Mouse (Mus musculus) regulatory T cell (primary cell): Measurements from ENCODE around the gene Pnpla2.
"Not testable (repeated sequence)": the region's sequence is repeated elsewhere in the genome, so short reads cannot be mapped to it uniquely, and the experiment has no call there.

Experiments used
- in situ Hi-C: fragments of 300-600 bp; cut with MboI, MseI; formaldehyde crosslinking; loops from one replicate; pipeline ENCODE4 v1.15.1; 2025; ENCODE audit warnings: high pct_unique_total_duplicates

Pnpla2 gene

GRCm38 (mm10) chr7:141446374-141446773 is 8.6 kb upstream of the Pnpla2 start:
- in situ Hi-C loops, result not testable (repeated sequence)

DNA sequence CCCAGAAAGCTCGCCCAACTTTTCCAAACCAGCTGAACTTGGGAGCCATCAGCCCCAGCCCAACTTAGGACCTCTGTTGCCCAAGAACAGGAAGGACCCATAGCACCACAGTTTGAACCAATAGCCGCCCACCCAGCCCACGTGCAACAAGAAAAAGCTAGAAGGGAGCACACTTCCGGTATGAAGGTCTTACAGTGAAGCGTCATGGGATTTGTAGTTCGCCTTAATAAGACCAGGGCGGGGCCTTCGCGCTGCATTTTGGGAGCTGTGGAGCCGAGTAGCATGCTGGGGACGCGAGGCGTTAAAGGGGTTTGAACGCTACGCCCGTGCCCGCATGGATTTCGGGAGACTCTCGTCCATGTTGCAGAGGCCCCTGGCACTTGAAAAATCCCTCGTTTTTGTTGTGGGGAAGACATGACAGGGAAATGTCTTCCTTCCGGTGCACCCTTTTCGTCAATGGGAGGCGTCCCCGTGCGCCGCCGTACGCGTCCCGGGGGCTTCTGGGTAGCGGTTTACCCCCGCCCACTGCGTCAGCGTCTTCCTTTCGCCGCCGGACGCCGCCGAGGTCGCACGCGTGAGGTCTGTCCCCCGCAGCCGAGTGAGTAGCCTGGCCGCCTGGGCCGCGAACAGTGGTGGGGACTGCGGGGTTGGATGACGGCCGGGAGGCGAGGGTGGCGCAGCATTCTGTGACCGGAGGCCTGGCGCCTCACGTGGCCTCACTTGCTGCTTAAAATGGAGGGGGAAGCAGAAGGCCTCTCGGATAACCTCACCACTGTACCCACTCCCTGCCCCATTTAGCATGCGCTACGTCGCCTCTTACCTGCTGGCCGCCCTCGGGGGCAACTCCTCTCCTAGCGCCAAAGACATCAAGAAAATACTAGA is 7.6 kb upstream of the Pnpla2 start, which contains the start of gene Rplp2:
Gene Rplp2, plus strand, starts transcription at position 261 of the 882 bp plus-strand sequence.
- in situ Hi-C loops, result no loop called here

GRCm38 (mm10) chr7:141451928-141452327 is 3.1 kb upstream of the Pnpla2 start:
- in situ Hi-C loops, result no loop called here

- in situ Hi-C loops, result no loop called here
Observed at GRCm38 (mm10) chr7:141453636-141454035, 1.4 kb upstream of the Pnpla2 start.

DNA sequence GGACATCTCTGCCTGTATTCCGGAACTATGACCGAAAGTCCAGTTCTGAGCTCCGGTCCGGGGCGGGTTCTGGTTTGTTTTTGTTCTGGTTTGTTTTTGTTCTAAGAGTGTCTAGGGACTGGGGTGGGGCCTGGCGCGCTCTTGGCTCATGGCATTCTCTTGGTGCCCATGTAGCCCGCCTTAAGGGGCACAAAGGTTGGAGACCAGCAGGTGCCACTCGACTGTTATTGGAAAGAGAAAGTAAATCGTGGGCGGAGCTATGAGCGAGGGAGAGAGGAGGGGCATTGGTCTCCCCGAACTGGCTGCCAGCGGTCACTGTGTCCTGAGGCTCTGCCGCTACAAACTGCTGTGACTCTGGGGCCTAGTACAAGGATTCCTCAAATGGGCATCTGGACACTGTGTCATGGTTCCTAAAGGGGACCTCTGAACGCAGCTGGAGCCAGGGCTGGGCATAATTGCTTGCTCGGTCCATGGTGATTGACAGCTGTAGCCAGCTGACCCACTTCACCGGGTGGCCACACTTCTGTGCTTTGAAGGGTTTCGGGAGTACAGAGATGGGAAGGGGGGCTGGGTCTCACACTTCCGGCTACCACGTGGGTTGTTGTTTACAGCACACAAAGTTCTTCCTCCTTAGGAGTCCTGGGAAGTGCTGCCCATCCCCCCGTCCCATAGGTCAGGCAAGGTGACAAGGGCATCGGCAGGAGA is 764 bp downstream of the Pnpla2 start:
- in situ Hi-C loops, result no loop called here

GRCm38 (mm10) chr7:141456739-141457138 is 1.7 kb downstream of the Pnpla2 start:
- in situ Hi-C loops, result no loop called here

- in situ Hi-C loops, result no loop called here
Observed at GRCm38 (mm10) chr7:141457236-141457635, 2.2 kb downstream of the Pnpla2 start.

- in situ Hi-C loops, result no loop called here
Observed at GRCm38 (mm10) chr7:141457986-141458660, 3.1 kb downstream of the Pnpla2 start.

- in situ Hi-C loops, result no loop called here
Observed at GRCm38 (mm10) chr7:141458661-141459060, 3.7 kb downstream of the Pnpla2 start.

DNA sequence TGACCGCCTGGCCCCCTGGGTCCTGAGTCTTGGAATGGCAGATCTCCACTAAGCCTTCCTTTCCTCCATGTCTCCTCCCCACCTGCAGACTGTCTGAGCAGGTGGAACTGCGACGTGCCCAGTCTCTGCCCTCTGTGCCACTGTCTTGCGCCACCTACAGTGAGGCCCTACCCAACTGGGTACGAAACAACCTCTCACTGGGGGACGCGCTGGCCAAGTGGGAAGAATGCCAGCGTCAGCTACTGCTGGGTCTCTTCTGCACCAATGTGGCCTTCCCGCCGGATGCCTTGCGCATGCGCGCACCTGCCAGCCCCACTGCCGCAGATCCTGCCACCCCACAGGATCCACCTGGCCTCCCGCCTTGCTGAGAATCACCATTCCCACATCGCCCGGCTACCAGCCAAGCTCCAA is 4.3 kb downstream of the Pnpla2 start:
- in situ Hi-C loops, result no loop called here

GRCm38 (mm10) chr7:141460001-141460390 is 5.0 kb downstream of the Pnpla2 start:
- in situ Hi-C loops, result no loop called here

GRCm38 (mm10) chr7:141460391-141461113 is 5.6 kb downstream of the Pnpla2 start, which contains the start of gene Cracr2b:
TSS of gene Cracr2b (plus strand) at chr7:141461094.
- in situ Hi-C loops, result no loop called here

GRCm38 (mm10) chr7:141461521-141462332 is 6.7 kb downstream of the Pnpla2 start:
- in situ Hi-C loops, result no loop called here

DNA sequence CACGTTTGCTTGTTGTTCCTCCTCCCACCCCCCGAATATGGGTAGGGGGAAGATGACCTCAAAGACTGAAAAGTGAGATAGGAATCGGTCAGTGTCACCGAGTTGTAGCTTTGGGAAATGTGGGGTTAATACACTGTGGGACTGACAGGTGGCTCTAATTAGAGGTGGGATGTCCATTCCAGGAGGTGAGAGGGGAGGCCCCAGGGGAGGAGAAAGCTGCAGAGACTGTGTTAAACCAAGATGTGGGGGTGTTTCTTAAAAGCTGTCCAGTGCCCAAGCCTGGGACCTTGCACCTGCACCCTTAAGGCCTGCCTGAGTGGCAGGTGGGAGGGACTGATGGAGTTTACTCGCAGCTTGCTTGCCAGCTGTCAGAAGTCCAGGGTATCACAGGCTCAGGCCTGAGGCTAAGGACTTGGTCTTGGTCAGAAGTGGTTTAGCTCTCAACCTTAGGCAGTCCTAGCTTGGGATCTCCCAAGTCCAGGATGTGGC is 7.4 kb downstream of the Pnpla2 start:
- in situ Hi-C loops, result no loop called here

- in situ Hi-C loops, result no loop called here
Observed at GRCm38 (mm10) chr7:141463824-141464602, 9.0 kb downstream of the Pnpla2 start.

GRCm38 (mm10) chr7:141464603-141465201 is 9.7 kb downstream of the Pnpla2 start:
- in situ Hi-C loops, result no loop called here

DNA sequence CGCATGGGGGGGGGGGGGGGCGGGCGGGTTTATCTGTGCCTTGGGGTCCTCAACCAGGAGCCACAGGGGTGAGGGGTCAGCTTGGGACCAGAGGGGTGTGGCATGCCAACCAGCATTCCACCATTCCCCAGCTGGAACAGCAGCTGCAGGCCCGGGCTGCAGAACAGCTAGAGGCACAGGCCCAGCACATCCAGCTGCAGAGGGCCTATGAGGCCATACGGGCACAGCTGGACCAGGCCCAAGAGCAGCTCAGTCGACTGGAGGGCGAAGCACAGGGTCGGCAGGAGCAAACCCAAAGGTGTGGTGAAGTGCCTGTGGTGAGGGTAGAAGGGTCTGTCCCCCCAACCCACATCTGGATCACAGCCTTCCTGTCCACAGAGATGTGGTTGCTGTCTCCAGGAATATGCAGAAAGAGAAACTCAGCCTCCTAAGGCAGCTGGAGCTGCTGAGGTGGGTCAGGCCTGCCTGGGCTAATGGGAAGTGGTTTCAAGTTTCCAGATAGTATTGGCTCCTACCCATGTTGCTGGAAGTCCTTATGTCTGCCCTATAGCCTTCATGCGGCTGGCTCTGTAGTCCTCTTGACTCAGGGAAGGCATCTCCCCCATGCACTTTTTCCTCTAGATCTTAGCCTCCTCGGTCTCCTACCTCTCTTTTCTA is 10.5 kb downstream of the Pnpla2 start:
- in situ Hi-C loops, result no loop called here

DNA sequence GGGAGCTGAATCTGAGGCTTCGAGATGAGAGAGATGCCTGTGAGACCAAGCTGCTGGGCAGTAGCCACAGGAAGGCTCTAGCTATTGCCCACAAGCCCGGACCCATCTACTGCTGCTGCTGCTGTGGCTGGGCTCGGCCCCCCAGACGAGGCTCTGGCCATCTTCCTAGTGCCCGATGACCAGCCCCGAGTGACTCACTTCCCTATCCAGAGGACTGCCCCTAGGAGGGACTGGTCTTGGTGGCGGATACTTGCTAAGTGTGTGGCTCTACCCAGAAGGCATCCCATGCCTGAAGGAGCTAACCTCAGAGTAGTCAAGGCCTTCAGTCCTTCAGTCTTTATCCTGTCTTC is 11.0 kb downstream of the Pnpla2 start:
- in situ Hi-C loops, result no loop called here
